Mouse (Mus musculus) cerebellum, adult 11 months (tissue): ENCODE data around the gene Acot3.
"Not testable (repeated sequence)": the region's sequence is repeated elsewhere in the genome, so short reads cannot be mapped to it uniquely, and the experiment has no call there.

ENCODE experiments used
- DNase-seq: peaks from one replicate; pipeline ENCODE4 v3.0.0; 2022

The Acot3 gene

GRCm38 (mm10) chr12:84051937-84052474 lies at the start of gene Acot3:
Gene Acot3, plus strand, starts transcription at chr12:84052144.
- DNase-seq, result no peak

GRCm38 (mm10) chr12:84003866-84004265 lies 48.1 kb upstream of the Acot3 start:
- DNase-seq, result no peak

GRCm38 (mm10) chr12:84008251-84008650 lies 43.7 kb upstream of the Acot3 start:
- DNase-seq, result no peak

- DNase-seq, result no peak
Measured at GRCm38 (mm10) chr12:84008729-84009128, 43.2 kb upstream of the Acot3 start.

GRCm38 (mm10) chr12:84009171-84009965 lies 42.6 kb upstream of the Acot3 start, which contains the start of gene Acot1:
Gene Acot1, plus strand, starts transcription at chr12:84009490.
- not testable (repeated sequence) for DNase-seq

- DNase-seq, result no peak
Measured at GRCm38 (mm10) chr12:84010201-84010600, 41.7 kb upstream of the Acot3 start.

GRCm38 (mm10) chr12:84011251-84012040 lies 40.5 kb upstream of the Acot3 start:
- peak; percentile 64 for DNase-seq

- DNase-seq, result no peak
Measured at GRCm38 (mm10) chr12:84013130-84013529, 38.8 kb upstream of the Acot3 start.

- no peak for DNase-seq
Measured at GRCm38 (mm10) chr12:84013701-84014100, 38.2 kb upstream of the Acot3 start.

- DNase-seq, result not testable (repeated sequence)
Measured at GRCm38 (mm10) chr12:84020528-84020927, 31.4 kb upstream of the Acot3 start.

- not testable (repeated sequence) for DNase-seq
Measured at GRCm38 (mm10) chr12:84022266-84022665, 29.7 kb upstream of the Acot3 start.

GRCm38 (mm10) chr12:84023052-84023745 lies 28.7 kb upstream of the Acot3 start:
- DNase-seq, result no peak

- DNase-seq, result no peak
Measured at GRCm38 (mm10) chr12:84025888-84026287, 26.1 kb upstream of the Acot3 start.

GRCm38 (mm10) chr12:84028328-84028727 lies 23.6 kb upstream of the Acot3 start:
- not testable (repeated sequence) for DNase-seq

GRCm38 (mm10) chr12:84029043-84029442 lies 22.9 kb upstream of the Acot3 start:
- DNase-seq, result not testable (repeated sequence)

GRCm38 (mm10) chr12:84030659-84031332 lies 21.1 kb upstream of the Acot3 start:
- peak; percentile 73 for DNase-seq

GRCm38 (mm10) chr12:84032854-84033253 lies 19.1 kb upstream of the Acot3 start:
- DNase-seq, result no peak

GRCm38 (mm10) chr12:84033302-84033701 lies 18.6 kb upstream of the Acot3 start:
- not testable (repeated sequence) for DNase-seq

GRCm38 (mm10) chr12:84034108-84034507 lies 17.8 kb upstream of the Acot3 start:
- no peak for DNase-seq

- DNase-seq, result peak; percentile 24
Measured at GRCm38 (mm10) chr12:84038241-84038640, 13.7 kb upstream of the Acot3 start, which contains the start of gene Acot4. Gene Acot4, plus strand, starts transcription at chr12:84038379.

GRCm38 (mm10) chr12:84038691-84039111 lies 13.2 kb upstream of the Acot3 start, which contains the start of gene Gm49366:
Gene Gm49366, plus strand, starts transcription at chr12:84038935.
- DNase-seq, result peak; percentile 47

GRCm38 (mm10) chr12:84042248-84042647 lies 9.7 kb upstream of the Acot3 start:
- no peak for DNase-seq
